Mouse (Mus musculus): ENCODE results near the gene Npm3. TPM values are rescaled to one million over a fixed set of nuclear protein-coding genes. Genes with fewer than 3 reads are reported as not detected.
A peak's percentile ranks its signal among the peaks of the same experiment; 100 is the strongest.

The Npm3 gene
- polyA plus RNA-seq, 1 experiment from 2014 or later, result 27.4 TPM

DNA sequence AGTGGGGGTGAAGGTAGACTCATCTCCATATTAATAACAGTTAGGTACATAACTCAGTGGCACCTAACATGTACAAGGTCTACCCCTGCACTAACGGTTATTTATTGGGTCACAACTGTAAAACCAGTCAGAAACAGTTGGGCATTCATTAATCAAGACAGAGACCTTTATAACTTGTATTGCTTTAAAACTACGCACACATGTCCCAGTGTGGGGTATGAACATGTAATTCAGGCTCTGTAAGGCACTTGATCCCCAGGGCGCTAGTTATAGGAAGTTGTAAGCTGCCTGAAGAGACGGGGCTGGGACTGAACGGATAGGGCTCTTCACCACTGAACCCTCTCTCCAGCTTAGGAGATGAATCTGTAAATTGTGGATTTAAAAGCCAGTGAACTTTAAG lies 9.3 kb upstream of the Npm3 start:
- DNase-seq (ENCODE audit: low spot score), result no peak

DNA sequence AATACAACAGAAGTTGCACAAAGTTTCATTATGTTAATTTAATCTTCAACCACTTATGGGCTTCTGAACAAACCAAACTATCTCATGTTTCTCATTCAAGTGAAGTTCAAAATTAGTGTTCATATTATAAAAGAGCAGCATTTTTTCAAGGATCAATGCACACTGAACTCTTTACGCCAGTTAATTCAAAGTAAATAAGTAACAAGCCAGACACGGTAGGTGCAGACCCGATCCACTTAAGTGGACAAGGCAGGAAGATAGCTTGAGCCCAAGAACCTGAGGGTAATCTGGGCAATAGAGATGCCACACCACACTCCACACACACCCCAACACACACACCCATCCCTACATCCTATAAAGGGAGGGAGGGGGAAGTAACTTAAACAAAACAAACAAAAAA lies 4.2 kb upstream of the Npm3 start:
- DNase-seq (ENCODE audit: low spot score), result no peak

DNA sequence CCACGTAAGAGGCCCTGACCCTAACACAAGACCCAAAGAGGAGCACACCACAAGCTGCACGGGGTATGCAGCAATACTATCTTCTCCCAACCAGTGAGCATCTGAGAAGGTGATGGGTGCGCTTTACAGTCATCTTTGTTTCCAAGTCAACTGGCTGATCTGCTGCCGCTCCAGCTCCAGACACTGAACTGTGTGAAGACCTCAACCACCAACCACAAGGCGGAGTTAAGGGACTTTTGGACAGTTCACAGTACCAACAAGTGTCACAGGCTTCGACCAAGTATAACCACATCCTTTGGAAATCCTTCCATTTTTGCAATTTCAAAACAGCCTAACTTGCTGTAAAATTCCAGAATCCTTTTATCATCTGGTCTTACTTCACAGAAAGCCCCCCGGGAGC lies 2.5 kb upstream of the Npm3 start:
- DNase-seq (ENCODE audit: low spot score), result no peak

DNA sequence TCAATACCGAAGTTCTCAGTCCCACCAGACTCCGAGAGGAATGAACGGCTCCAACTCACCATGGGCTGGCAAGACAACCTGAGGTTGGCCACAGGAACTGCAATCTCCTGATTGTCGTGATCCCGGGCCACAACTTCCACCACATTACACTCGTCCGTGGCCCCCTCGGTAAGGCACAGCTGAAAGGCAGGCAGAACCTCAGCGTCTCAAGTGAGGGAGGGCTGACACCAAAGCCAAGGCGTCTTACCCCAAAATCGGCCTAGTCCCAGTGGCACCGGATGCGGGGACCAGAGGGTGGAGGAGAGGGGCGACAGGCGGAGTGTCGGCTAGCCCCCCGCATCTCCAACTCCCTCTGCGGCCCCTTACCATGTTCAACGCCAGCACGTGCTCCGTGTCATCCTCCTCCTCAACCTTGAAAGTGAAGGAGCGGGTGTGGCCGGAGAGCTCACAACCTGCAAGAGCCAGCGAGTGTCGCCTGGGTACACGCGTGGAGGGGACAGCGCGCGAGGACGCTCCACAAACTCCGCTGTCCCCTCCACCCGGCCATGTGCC lies 624 bp downstream of the Npm3 start:
- DNase-seq (ENCODE audit: low spot score), result peak; percentile 77

DNA sequence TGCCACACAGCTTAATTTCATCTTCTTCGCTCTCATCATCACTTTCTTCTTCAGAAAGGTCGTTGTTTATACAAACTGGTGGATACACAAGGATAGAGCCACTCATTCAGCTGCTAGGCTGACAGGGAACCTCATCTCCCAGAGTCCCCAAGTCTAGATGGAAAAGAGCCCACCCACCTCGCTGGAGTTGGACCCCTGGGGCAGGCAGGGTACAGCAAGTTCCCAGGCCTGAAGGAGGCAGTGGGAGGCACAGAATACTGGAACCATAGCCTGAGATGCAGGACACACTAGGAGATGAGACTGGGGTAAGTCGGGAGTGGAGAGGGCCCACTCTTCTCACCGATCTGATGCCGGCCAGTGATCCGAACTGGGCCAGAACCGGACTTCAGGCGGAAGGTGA lies 1.2 kb downstream of the Npm3 start:
- no peak for DNase-seq (ENCODE audit: low spot score)

DNA sequence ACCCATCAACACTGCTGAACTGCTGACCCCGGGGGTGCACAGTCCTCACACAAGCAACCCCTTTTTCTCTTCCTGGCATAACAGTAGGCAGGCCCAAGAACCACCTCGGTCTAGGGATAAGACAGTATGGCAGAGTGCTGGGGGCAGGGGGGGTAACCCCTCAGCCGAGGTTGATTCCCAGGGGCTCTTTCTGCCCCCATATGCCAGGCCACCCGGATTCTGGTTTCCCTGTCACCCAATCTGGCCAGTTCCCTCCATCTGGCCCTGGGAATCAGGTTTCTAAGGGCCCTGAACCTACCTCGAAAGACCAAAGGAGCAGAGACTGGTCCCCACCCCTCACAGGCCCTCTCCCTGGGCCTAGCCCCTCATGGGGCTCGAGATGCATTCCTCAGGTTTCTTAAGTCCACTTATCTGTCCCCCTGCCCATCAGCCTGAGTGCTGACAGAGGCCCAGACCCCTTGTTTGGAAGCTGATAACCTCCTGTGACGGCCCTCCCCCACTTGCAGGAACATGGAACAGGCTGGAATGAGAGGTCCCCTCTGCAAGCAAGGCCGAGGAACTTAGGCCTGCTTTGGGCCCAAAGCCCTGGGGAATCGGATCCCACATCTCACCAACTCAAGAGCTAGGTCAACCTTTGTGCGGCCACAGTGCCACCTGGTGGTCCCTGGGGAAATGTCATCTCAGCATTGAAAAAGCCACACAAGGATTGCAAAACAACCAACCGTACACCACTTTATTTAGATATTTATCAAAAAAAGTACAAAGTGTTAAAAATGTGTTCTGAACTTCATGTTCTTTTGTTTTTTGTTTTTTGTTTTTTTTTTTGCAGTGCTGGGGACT lies 2.1 kb downstream of the Npm3 start:
- peak; percentile 88 for DNase-seq (ENCODE audit: low spot score)

DNA sequence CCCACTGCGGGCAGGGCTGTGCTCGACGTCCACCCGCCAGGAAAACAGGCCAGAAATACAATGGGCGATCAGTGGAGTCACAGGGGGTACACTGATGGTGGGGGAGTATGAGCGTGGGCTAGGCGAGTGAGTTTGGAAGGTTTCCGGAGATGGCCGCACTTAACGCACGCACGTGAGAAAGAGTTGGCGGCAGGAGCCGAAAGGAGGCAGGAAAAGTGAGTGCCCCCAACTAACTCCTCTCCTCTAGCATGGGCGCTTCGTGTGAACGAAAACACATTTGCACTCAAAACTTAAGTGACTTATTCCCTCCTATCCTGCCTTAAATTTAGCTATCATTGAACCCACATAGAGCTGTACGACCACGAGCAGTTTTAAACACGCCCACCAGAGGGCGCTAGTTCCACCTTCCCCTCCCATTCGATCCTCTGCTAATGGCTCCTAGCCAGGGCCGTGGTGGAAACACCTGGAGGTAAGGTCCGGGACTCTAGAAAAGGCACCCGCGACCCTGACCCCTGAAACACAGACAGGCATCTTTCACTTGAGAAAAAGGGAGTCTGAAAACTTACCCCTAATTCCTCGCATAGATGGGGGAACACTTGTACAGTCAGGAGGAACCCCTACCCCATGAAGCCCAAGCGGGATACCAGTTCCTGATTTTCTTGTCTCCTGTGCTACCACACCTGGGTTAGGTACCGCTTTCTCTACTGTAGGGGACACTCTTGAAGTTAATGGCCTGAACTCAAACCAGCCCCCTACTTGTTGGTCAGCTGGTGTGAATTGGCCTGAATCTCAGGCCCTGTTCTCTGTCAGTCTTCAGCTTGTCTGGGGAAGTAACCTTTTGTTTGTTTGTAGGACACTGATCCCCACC lies 3.0 kb downstream of the Npm3 start:
- peak; percentile 82 for DNase-seq (ENCODE audit: low spot score)

DNA sequence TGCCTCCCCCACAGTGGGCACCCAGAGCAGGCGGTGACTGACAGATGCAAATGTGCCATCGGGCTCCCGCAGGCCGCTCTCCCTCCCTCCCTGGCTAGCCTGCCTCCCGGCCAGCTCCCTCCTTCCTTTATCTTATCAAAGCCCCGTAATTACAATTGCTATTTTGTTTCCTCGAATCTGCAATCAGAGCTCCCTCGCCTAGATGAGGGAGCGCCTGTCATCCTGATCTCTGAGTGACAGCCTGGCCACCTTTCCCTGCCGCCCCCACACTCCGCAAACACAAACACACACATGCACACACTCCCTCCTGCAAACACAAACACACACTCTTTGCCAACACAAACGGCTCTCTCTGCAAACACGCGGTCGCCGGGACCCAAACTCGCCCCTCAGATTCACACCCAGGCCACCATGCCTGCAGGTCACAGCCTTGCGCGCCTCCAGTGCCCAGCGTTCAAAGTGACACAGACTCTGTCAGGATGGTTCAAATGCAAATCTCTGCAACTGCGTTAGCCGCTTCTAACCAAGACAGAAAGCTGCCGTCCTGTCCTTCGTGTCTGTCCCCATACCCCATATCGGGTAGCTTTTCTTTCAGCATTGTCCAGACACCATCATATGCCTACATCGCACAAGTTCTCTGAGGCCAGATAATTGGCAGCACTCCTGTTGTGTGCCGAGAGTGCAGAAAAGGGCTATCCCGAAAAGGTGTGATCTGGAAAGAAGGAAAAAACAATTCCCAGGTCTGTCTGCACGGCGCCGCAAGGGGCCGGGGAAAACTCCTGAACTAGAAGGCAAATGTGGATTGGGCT lies 3.8 kb downstream of the Npm3 start:
- no peak for DNase-seq (ENCODE audit: low spot score)

DNA sequence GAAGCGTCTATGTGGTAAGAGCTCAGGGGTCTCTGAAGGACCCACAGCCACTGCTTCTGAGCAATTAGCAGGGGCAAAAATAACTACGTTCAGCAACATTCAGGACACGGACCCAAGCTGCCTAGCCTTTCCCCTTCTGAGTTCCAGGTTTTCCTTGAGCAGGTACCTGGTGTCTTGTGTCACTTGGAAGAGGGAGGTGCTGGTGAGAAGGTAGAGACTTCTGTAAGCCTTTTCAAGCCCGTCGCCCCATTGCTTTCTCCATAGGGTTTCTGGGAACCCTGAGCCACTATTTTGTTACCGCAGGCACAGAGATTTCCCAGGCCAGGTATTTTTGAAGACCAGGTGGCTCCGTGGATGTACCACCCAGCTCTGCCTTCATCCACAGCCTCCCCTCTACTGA lies 5.8 kb downstream of the Npm3 start:
- no peak for DNase-seq (ENCODE audit: low spot score)

DNA sequence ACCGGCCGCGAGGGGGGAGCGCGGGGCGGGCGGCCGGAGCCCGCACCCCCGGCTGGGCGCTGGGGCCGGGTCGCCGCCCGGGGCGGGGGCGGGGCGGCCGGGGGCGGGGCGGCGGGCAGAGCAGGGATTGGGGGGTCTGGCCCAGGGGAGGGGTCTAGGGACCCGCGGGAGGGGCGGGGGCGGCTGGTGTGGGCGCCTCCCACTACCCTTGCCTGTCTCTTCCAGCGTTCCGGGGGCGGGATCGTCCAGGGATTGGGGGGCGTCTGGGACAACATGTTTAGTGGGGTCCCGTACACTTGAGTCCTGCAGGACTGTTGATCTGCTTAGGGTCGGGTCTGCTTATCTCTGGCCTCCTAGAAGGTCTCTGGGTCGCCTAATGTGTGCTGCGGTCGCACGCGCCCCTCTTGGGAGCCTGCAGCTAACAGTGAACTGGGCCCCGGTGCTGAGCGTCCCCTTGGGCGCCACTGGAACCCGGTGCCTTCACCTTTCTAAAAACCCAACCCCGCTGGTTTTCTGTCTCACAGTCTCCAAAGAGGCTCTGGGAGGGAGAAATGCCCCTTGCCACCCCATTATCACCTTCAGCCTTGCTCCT lies 6.3 kb downstream of the Npm3 start:
- DNase-seq (ENCODE audit: low spot score), result no peak

DNA sequence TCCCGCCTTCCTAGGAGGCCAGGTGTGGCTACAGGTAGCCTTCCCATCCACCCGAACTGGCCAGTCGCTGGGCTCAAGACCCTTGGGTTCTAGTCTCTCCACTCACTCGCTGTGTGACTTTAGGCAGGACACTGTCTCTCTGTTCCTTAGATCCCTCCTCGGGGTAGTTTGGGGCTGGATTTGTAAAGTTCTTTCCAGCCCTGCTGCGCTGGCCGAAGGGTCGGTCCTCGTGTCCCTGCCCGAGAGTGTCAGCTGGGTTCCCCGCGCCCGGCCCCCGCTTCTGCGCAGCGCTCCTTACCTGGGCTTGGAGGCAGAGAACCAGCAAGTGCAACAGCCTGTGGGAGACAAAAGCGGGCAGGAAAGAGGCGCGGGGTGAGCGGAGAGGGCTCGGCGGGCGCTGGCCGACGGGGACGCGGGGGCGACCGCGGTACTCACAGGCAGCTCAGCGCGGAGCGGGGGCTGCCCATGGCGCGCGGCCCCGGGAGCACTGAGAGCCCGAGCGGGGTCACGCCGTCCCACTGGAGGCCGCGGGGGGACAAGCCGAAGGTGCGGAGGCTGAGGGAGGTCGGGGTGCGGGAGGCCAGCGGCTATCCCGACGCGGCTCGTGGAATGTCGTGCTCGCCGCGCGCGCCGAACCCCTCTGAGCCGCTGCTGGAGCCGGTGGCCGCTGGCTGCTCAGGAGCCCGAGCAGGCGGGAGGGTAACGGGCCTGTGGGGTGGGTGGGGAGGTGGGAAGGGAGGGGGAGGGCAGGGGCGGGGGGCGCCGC lies 7.0 kb downstream of the Npm3 start, which contains the start of gene Fgf8:
Gene Fgf8 (minus strand): TSS at position 698 of the 766 bp plus-strand sequence.
- no peak for DNase-seq (ENCODE audit: low spot score)

DNA sequence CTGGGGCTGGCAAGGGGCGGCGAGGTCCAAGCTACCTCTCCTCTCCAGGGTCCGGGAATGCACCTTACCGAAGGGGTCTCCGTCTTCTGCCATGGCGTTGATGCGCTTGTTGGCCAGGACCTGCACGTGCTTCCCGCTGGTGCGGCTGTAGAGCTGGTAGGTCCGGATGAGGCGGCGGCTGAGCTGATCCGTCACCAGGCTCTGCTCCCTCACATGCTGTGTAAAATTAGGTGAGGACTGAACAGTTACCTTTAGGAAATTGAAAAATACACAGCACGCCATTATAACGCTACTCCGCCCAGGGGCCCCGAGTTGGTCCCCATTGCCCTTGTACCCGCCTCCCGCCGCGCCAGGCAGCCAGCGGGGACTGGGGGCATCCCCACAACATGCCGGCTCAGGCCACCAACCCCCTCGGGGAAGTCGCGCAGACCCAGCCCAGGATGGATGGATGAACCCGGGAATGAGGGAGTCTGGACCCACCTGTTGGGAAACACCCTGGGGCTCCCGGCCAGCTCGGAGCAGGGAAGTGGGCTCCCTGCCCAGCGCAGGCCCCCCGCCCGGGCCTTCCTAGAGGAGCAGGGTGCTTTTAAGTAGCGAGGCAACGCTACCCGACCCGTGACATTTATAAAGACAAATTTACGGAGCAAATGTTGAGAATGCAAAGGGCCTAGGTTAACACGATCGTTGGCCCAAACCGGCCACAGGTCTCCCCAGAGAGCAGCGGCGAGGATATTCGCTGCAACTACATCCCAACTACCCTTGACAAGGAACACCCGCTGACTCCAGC lies 7.8 kb downstream of the Npm3 start:
- DNase-seq (ENCODE audit: low spot score), result no peak

DNA sequence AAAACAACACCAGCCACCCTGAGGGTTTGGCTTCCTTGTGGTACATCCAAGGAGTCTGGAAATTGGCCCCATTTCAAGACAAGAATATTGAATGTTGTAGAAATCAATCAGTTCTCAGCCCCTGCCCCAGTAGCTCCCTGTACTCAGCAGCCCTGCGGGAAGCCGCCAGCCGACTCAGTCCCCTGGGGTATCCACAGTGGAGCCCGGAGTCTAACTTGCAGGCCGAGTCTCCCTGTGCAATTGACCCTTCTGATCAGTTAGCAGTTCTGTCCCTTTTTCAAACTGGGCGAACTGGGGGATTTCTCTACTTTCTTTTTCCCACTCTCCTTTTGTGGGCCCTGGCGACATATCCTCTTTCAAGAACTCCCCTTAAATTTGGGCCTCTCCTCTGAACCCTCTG lies 8.6 kb downstream of the Npm3 start:
- no peak for DNase-seq (ENCODE audit: low spot score)

DNA sequence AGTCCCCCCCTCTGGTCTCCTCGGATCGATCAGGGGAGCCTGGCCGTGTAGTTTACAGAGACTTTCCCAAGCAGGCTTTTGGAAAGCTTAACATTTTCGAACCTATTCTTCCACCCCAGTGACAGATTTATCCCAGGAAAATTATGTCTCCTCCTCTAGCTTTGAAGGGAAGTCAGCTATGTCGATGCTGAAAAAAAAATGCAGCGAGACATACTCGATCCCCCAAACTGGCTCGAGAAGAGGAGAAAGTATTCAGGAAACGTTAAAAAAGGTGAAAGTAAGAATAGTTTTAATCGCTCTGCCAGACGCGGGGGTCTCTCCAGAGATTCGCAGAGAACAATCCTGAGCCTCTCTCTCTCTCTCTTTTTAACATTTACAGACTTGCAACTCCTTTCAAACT lies 9.2 kb downstream of the Npm3 start:
- DNase-seq (ENCODE audit: low spot score), result no peak

DNA sequence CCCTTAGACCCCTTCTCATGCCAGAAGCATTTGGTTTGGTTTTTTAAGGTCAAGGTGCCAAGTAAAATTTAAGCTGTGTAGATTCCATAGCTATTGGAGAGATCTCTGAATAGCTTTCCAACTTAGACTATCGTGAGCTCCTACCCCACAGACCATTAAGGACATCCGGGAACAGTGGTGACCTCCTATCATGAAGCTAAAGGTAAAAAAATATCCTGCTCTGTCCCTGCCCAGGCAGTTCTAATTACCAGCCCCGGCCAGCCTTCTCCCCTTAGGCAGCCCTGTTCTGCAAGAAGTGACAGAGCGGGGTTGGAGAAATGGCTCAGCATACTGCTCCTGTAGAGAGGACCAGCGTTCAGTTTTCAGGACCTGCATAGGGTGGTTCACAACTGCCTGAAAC lies 10.9 kb downstream of the Npm3 start:
- DNase-seq (ENCODE audit: low spot score), result no peak

DNA sequence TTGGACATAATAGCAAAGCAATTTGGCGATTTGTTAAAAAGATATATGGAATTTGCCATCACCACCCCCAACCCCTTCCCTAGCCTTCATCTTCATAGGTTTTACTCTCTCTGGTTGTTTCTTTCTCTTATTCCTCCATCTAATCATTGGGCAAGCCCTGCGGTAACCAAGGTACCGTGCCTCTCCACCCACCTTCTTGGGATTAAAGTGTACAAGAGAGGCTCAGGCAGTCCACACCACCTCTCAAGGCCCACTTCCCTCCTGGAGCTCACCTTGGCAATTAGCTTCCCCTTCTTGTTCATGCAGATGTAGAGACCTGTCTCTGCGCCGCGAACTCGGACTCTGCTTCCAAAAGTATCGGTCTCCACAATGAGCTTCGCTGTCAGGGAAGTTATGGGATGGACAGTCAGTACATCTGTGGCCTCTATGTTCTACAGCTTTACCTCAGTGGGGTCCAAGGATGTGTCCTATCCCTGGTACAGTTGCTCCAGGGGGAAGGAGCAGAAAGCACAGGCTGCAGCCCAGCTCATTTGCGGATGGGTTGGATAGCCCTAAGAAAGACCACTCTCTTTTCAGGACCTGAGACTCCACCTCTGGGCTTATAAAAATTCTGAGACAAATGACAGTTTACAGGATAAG lies 11.4 kb downstream of the Npm3 start:
- no peak for DNase-seq (ENCODE audit: low spot score)

DNA sequence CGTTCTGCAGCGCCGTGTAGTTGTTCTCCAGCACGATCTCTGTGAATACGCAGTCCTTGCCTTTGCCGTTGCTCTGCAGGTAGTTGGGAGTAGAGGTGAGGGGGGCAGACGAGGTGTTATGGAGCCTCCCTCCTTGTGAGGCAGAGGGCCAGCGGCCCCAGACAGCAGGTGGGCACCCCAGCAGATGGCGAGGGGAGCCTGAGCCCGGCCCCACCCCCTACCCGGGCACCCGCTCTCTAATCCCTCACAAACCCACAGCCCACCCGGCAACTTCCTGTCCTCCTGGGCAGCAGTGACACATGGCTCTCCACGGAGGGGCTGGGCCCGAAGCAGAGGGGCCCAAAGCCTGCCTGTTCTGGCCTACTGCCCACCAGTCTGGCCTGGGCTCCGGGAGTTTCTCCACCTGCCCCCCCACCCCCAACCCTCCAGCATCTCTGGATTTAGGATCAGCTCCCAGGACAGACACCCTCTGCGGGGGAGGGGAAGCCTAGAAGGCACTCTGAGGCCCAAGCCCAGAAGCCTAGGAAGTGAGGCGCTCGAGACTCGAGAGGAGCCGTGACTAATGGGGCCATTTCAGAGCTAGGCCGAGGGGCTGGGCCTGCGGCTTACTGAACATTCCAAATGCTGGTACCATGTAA lies 12.1 kb downstream of the Npm3 start:
- peak; percentile 38 for DNase-seq (ENCODE audit: low spot score)

DNA sequence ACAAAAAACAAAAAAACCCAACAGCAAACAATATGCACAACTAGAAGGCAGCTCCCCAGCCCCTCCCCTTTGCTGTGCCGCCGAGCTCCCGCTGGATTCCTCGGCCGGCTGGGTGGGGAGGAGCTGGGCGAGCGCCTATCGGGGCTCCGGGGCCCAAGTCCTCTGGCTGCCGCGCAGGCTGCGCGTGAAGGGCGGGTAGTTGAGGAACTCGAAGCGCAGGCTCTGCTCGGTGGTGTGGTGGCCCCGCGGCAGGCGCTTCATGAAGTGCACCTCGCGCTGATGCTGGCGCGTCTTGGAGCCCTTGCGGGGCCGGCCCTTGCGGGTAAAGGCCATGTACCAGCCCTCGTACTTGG lies 12.6 kb downstream of the Npm3 start:
- peak; percentile 71 for DNase-seq (ENCODE audit: low spot score)

Measured in thymus, postnatal 0 days (tissue).